Mouse (Mus musculus): ENCODE results near the gene Cacnb3. TPM values are rescaled to one million over a fixed set of nuclear protein-coding genes. Genes with fewer than 3 reads are reported as not detected.

Cacnb3 gene
- total RNA-seq, 2 experiments from 2014 or later, result 11.9 to 14.3 TPM

- peak; percentile 77 to 80 for DNase-seq (ENCODE audit: low spot score in 2 of 2)
Observed at GRCm38 (mm10) chr15:98634541-98635081, 4.0 kb downstream of the Cacnb3 start.

- peak in 1 of 2 experiments; percentile 18 for DNase-seq (ENCODE audit: low spot score in 2 of 2)
Observed at GRCm38 (mm10) chr15:98635291-98635841, 4.7 kb downstream of the Cacnb3 start.

DNA sequence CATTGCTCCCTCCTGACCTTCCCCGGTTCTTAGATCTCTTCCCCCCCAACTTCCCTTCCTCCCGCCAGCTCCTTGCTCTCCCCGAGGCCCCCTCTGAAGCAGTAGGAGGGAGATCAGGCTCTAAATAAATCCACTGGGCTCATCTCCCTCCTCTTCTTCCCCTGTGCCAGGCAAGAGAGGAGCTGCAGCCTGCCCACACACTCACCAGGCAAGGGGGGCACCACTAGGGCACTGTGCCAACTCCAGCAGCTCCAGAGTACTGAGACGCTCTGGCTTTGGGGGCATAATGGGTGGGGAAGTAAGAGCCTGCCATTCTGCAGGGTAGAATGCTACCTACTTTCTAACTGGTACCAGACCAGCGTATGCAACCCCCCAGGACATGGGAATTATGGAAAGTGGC lies 5.9 kb downstream of the Cacnb3 start:
- DNase-seq (ENCODE audit: low spot score in 2 of 2), result no peak

- no peak for DNase-seq (ENCODE audit: low spot score in 2 of 2)
Observed at GRCm38 (mm10) chr15:98637155-98637554, 6.5 kb downstream of the Cacnb3 start.

DNA sequence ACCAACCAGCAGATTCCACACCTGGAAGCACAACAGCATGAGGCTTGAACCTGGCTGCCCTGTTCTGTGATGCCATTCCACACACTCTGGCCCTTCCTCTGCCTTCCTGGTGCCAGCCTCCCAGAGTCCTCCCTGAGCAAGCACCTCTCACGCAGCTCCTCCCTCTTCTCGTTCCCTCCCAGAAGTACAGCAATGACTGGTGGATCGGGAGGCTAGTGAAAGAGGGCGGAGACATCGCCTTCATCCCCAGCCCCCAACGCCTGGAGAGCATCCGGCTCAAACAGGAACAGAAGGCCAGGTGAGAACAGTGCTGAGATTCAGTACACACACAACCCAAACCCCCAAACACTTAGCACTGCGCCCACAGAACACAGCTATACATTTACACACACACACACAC lies 9.5 kb downstream of the Cacnb3 start:
- no peak for DNase-seq (ENCODE audit: low spot score in 2 of 2)

- no peak for DNase-seq (ENCODE audit: low spot score in 2 of 2)
Observed at GRCm38 (mm10) chr15:98644406-98644805, 13.8 kb downstream of the Cacnb3 start.

DNA sequence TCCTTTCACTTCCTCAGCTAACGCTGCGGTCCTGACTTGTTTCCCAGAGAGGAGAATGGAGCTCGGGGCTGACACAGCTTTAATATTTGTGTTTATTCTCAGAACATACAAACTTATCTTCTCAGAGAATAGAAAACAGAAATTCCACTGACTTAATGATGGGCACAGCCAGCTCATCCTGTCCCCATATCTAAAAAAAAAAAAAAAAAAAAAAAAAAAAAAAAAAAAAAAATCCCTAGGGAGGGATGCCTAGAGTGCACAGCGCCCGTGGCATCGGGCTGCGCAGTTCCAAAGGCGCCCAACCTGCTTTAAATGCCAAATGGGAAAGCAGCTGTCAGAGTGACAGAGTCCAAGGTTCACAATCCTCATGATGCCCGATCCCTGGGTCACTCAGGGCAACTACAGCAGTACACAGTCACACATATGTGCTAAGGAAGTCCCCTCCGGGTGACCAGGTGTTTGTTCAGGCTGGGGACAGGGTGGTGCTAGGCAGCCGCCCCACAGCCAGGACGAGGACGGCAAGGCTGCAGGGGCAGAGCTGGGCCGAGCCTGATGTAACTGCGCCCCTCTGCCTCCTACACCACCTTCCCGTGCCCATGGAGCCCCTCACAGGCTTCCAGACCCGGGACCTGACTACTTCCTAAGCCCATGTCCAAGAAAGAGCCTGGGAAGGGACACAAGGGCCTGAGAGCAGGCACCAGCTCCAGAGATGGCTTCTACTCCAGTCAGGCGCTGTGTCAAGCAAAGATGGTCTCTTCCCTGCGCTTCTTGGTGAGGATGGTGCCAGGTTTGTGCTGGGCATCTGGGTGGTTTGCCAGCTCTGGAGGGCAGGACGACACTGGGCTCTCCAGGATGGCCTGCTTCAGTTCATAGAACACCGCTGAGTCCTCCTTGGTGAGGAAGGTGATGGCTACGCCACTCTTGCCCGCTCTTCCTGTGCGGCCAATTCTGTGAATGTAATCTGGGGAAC lies 14.7 kb downstream of the Cacnb3 start:
- no peak for DNase-seq (ENCODE audit: low spot score in 2 of 2)

DNA sequence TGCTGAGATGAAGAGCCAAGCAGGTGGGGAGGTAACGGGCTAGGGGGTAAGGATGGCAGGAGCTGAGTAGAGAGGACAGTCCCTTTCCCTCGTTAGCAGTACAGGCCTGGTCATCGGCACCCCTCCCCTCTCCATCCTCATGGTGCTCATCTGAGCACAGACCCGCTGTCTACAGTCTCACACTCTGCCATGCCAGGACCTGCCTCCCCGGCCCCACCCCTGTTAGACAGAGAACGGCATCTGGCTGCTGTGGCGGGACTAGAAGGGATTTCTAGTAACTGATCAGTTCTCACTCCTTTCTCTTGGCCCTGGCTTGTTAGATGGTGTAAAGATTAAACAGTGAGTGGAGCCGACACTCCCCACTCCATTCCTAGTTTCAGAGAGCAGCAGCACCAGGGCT lies 16.1 kb downstream of the Cacnb3 start:
- no peak for DNase-seq (ENCODE audit: low spot score in 2 of 2)

- DNase-seq (ENCODE audit: low spot score in 2 of 2), result no peak
Observed at GRCm38 (mm10) chr15:98647308-98647707, 16.7 kb downstream of the Cacnb3 start.

DNA sequence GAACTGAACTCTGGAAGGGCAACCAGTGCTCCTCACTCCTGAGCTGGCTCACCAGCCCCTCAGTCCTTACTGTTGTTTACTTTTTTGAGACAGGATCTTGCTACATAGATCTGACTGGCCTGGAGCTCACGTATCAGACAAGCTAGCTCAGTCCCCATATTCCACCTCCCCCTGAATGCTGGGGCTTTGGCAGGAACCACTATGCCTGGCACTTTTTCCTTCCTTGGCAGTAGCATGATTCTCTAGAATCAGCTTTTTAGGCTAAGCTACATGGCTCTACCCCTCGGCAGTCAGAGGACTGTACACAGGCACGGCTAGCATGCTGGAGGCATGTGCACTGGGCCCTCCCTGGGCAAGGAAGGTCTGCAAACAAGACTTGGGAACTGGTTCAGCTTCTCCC lies 17.4 kb downstream of the Cacnb3 start:
- DNase-seq (ENCODE audit: low spot score in 2 of 2), result no peak

DNA sequence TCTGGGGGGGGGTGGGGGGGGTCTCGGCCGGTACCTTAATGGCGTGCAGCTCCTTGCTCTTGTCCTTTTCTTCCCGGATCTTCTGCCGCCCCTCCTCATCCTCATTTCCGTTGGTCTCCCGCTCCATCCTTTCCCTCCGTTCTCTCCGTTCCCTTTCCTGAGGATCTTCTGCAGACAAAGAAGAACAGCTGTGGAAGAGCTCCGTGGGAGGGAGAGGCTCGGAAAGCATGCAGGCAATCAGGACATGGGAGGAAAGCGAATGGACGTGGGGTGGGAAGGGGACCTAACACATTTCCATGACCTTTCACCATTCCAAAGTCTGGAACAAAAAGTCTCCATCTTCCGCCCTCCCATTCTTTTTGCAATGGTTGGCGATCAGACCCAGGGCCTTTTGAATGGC lies 20.8 kb downstream of the Cacnb3 start:
- DNase-seq (ENCODE audit: low spot score in 2 of 2), result no peak

- no peak for DNase-seq (ENCODE audit: low spot score in 2 of 2)
Observed at GRCm38 (mm10) chr15:98652174-98652573, 21.5 kb downstream of the Cacnb3 start.

GRCm38 (mm10) chr15:98656982-98657751 lies 26.5 kb downstream of the Cacnb3 start:
- no peak for DNase-seq (ENCODE audit: low spot score in 2 of 2)

GRCm38 (mm10) chr15:98662198-98662566 lies 31.5 kb downstream of the Cacnb3 start:
- no peak for DNase-seq (ENCODE audit: low spot score in 2 of 2)

GRCm38 (mm10) chr15:98662567-98663545 lies 32.2 kb downstream of the Cacnb3 start, which contains the start of gene Ddx23:
TSS of gene Ddx23 (minus strand) at chr15:98662894.
- peak; percentile 89 to 91 for DNase-seq (ENCODE audit: low spot score in 2 of 2)

GRCm38 (mm10) chr15:98664042-98664907 lies 33.6 kb downstream of the Cacnb3 start:
- DNase-seq (ENCODE audit: low spot score in 2 of 2), result no peak

DNA sequence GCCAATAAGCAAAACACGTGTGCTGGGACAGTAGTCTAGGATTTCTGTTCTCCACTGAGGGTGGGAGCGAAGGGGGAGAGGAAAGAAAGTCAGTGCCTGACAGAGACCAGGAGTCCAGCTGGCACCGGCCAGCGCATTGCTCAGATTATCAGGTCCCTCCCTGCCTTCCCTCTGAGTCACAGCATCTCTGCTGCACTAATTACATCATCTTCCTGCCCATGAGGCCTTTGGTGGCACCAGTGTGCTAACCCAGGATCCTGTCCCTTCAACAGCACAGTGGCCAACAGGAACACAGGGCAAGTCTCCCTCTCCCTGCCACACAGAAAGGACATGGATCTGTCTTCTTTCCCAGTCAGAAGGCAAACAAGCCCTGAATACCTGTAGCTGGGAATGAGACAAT lies 42.0 kb downstream of the Cacnb3 start:
- DNase-seq (ENCODE audit: low spot score in 2 of 2), result peak in 1 of 2 experiments; percentile 21

DNA sequence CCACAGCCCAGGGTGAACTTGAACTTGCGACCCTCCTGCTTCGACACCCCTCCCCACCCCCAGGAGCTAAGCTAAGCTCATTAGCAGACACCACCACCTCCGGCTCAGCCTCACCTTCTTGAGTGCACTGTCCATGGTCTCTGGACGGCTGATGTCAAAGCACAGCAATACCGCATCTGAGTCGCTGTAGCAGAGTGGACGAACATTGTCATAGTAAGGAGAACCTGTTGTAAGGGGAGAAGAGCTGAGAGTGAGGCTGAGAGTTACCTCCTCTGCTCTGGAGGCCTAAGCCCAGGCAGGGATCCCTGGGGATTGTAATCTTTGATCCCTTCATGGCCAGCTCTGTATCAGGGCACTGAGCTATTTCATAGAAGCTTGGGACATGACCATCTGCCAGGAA lies 43.1 kb downstream of the Cacnb3 start:
- DNase-seq (ENCODE audit: low spot score in 2 of 2), result no peak

All from adrenal gland, adult 18-20 months (tissue).